Mouse (Mus musculus) induced T-regulatory cell, adult 2 months (primary cell): ENCODE data around the gene Ubtd2.

ENCODE experiments used
- DNase-seq: peaks from one replicate; pipeline ENCODE4 v3.0.0-alpha.2; 2012; ENCODE audit warnings: low read depth

Gene Ubtd2

GRCm38 (mm10) chr11:32454800-32455506, at the start of gene Ubtd2:
TSS of gene Ubtd2 (plus strand) at chr11:32455370.
- DNase-seq = peak; percentile 95

- DNase-seq = no peak
Observed at GRCm38 (mm10) chr11:32407863-32408262, 47.3 kb upstream of the Ubtd2 start.

GRCm38 (mm10) chr11:32409052-32409451, 46.1 kb upstream of the Ubtd2 start:
- DNase-seq = no peak

GRCm38 (mm10) chr11:32409823-32410562, 45.2 kb upstream of the Ubtd2 start:
- DNase-seq = no peak

DNA sequence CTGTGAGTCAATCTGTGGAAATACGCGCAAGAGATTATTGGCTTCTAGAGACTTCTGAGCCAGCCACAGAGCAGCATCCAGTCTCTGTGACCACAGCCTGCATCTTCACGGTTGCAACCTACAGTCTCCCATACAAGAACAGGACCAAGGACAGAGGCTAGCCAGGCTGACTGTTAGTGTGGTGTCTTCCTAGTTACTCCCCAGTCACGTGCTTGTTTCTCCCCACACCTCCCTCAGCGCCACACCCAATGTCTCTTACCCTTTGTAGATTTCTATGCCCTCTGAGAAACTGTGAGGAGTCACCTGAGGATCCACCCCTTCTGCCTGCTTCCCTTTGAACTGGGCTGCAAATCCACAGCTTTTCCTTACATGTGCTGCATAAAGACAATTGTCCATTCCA, 35.2 kb upstream of the Ubtd2 start:
- no peak for DNase-seq

DNA sequence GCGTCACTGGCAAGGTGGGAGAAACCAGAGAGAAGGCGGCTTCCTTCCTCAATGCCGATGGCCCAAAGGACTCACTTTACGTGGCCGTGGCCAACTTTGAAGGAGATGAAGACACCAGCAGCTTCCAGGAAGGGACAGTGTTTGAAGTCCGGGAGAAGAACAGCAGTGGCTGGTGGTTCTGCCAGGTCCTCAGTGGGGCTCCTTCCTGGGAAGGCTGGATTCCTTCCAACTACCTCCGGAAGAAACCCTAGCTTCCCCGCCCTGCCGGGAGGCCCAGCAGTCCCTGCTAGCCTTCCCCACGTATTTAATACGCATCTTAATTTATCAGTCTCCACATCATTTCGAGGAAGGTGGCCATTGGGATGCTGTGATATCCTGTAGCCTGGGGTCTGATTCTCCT, 31.9 kb upstream of the Ubtd2 start:
- DNase-seq = no peak

- no peak for DNase-seq
Observed at GRCm38 (mm10) chr11:32424600-32424999, 30.6 kb upstream of the Ubtd2 start.

- no peak for DNase-seq
Observed at GRCm38 (mm10) chr11:32425043-32425658, 30.0 kb upstream of the Ubtd2 start.

DNA sequence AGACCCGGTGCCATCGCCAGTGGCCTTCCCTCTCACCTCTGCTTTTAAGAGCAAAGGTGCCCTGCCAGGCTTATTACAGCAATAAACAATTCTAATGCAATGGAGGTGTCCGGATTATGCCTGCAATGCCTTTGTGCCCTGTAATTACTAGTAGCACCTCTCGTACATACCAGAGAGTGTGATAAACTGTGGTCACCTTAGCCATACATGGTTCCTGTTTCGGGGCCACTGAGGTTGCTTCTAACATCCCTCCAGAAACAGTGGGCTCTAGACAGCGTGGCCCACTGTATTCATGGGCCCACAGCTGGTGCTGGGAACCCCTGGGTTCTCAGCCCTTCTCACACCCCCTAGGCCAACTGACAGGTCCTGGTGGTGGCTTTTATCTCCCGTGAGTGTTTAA, 27.6 kb upstream of the Ubtd2 start:
- DNase-seq = no peak

- peak; percentile 67 for DNase-seq
Observed at GRCm38 (mm10) chr11:32435410-32436060, 19.6 kb upstream of the Ubtd2 start.

DNA sequence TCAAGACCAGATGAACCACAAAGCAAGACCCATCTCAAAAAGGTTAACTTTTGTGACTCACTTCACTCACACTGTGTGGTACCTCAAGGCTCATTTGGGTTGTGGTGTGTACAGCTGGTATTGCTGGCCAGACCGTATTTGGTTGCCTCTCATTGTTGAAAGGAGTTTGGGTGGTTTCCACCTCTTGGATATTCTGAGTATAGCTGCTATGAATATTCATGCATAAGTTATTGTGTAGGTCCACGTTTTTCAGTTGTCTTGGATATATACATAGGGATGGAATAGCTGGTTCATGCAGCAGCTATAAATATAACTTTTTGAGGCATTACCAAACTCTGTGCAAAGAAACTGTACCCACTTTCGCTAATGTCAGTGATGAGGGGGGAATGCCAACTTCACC, 12.6 kb upstream of the Ubtd2 start:
- DNase-seq = no peak

- no peak for DNase-seq
Observed at GRCm38 (mm10) chr11:32444266-32444665, 10.9 kb upstream of the Ubtd2 start.

DNA sequence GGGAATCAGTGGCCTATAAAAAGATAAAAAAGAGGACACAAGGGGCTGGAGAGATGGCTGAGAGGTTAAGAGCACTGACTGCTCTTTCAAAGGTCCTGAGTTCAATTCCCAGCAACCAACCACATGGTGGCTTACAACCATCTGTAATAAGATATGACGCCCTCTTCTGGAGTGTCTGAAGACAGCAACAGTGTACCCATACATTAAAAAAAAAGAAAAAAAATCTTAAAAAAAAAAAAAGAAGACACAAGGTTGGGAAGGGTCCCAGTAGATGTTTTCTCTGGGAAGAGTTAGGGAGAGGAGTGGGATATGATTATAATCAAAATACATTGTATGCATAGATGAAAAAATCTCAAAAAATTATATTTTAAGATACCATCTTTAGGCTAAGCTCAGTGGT, 10.0 kb upstream of the Ubtd2 start:
- DNase-seq = no peak

DNA sequence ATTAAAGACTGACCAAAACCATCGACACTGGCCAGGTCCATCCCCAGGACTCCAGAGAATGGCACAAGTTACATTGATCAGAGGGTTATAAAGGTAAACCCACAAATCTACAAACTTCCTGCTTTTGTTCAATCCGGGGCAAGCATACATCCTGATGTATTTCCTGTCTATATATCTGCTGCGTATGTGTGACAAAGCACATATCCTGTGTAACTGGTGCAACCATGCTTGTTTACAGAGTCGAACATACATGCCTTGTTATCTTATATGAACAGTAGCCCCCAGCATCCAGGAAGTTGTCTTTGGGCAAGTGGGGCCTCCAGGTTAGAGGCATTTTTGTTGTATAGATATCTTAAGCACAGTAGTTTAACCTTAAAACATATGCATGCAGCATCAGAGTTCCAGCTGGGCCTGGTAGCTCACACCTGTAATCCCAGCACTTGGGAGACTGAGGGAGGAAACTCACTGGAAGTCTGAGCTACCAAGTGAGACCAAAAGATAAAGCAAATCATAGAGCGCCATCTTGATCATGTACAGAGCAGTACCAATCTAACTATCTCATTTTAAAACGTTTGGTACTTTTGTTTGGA, 9.4 kb upstream of the Ubtd2 start:
- DNase-seq = peak; percentile 71

- peak; percentile 76 for DNase-seq
Observed at GRCm38 (mm10) chr11:32450216-32450615, 5.0 kb upstream of the Ubtd2 start.

GRCm38 (mm10) chr11:32451306-32451705, 3.9 kb upstream of the Ubtd2 start:
- no peak for DNase-seq

DNA sequence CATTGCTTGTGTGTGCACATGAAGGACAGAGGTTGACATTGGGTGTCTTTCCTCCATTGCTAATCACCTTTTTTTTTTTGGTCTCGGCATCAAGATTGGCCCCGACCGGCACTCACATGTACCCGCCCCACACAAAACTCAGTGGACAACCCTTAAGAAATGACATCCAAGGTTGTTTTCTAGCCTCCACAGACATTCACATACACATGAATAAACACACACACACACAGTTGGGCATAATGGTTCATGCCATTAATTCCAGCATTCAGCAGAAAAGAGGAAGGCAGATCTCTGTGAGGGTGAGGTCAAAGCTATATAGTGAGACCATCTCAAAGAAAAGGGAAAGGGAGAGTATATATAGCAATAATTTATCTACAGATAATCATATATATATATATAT, 2.4 kb upstream of the Ubtd2 start:
- no peak for DNase-seq

DNA sequence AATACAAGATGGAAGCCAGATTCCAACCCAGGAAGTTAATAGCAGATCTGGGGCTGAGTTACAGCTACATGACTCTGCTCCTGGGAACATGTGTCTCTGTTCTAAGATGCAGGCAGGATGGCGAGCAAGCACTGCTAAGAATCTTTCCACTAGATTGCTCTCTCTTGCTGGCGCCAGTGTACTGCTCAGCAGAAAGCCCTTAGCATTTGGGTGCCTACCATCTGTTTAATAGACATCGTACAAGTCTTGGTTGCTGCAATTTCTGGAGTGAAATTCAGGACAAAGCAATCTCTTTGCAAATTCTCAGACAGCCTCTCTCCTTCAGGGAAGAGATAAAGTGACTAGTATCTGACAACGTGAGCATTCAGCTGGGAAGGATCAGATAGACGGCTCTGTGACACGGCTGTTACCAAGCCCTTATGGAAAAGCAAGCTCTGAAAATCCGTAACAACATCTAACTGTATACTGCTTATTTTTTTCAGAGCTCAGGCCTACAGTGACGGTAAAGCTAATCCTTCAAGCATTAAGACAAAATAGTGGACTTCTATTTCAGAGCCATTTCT, 1.7 kb upstream of the Ubtd2 start:
- DNase-seq = no peak

GRCm38 (mm10) chr11:32454231-32454799, 855 bp upstream of the Ubtd2 start:
- DNase-seq = no peak

- peak; percentile 62 for DNase-seq
Observed at GRCm38 (mm10) chr11:32455507-32456141, 454 bp downstream of the Ubtd2 start.

DNA sequence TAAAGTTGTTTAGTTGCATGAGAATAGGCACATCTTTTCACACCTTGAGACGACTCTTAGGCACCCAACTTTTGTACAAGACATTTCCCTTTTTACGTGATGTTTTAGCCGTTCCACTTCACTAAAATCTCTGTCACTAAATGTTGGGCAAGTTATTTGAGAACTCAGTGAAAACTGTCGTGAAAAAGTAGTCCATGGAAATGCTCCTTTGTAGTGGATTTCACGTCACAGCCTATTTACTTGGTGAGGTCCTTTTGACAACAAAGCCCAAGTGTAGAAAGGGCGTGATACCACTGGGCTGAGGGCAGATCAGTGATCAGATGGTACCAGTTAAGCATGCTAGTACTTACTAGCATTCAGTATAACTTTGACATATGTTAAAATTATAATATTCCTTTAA, 1.2 kb downstream of the Ubtd2 start:
- no peak for DNase-seq
